Mouse (Mus musculus): ENCODE results near the gene Ddc. TPM values are rescaled to one million over a fixed set of nuclear protein-coding genes. Genes with fewer than 3 reads are reported as not detected.

The Ddc gene
- polyA plus RNA-seq, 1 experiment from 2014 or later = 9.3 TPM

DNA sequence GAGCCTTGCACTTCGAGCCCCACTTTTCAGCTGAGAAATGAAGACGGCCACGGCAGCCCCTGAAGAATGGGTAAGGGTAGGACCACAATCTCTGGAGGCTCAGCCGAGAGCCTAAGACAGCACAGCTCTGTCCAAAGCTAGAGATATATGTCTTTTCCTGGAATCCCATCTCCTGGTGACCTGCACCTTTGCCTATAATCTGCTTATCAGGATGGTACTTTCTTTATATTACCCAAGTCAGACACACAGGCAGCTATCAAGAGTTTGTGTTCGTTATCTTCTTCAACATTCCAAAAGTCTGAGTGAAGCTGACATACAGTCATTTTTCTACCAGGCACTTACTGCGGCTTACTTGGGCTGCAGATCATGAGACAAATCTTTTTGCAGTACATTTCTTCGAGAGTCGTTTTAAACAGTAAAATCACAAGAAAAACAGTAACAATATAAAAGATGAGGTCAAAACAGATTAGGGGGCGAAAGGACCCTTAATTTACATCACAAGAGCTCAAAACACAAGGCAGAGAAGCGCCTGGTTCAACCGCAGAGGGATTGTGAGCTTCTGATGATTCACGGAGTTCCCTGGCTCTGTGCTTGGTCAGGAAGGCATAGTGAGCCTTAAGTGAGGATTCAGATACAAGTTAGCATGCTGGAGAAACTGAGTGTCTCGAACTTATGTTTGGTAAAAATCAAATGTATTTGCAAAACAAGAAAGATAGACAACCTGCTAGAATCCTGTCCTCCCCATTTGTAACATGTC is 16.7 kb downstream of the Ddc start:
- H3K27me3 ChIP-seq = no peaks in the 10 kb centered on the region
- 31% methylated on average over 13 of the region's 13 CpGs for WGBS
- ATAC-seq (ENCODE audit: low FRiP score, low read depth) = no peak

DNA sequence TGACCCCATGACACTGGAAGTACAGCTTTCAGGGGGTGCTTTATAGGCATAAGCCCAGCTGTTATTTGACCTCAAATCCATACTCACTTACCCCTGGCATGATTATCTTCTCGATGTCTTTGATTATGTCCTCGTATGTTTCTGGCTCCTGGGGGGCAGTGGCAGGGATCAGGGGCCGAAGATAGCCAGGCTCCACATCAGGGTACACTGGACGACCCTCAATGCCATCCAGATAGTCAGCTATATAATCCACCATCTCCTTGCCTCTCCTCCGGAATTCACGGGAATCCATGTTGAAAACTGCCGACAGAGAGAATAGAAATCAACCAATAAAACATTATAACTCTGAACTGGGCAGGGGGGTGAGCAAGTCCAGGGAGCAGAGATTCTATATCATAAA is 17.6 kb downstream of the Ddc start:
- Histone ChIP-seq H3K27ac (replicated peaks) (no peak overlapping the region), H3K4me1 (replicated peaks) (peaks cover 12% of the 10 kb centered on the region; the same call in 1 of the 2 replicates), H3K4me3 (no peak overlapping the region), H3K9me3 (no peaks in the 10 kb centered on the region), H3K36me3 (no peaks in the 10 kb centered on the region), H3K27me3 (no peaks in the 10 kb centered on the region), H3K9ac (no peak overlapping the region), H3K4me2 (no peak overlapping the region)
- WGBS = 87% methylated on average over 7 of the region's 7 CpGs
- ATAC-seq (ENCODE audit: low FRiP score, low read depth) = no peak

More for the DNA sequence above, 16.7 kb downstream of the Ddc start:
- H3K4me2 ChIP-seq = no peak overlapping the region
- no peaks in the 10 kb centered on the region for H3K9me3 ChIP-seq
- H3K27ac ChIP-seq (replicated peaks) = no peak overlapping the region
- no peak overlapping the region for H3K9ac ChIP-seq
- peaks cover 12% of the 10 kb centered on the region; the same call in 1 of the 2 replicates for H3K4me1 ChIP-seq (replicated peaks)
- H3K4me3 ChIP-seq = no peak overlapping the region
- no peaks in the 10 kb centered on the region for H3K36me3 ChIP-seq

DNA sequence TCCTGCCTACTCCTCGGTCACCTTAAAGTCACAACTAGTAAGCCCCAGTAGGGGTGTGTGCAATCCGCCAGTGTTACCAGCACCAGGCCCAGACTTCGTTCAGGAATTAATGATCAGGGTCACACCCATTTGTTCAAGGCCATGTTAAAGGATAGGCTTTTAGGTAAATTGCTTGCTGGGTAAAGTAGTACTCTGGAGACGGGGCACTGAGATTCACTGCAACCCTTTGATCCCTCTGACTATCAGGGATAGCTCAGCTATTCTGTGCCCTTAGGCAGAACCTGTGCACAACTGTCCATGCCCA is 18.3 kb downstream of the Ddc start:
- no peak for ATAC-seq (ENCODE audit: low FRiP score, low read depth)
- Histone ChIP-seq H3K4me1 (replicated peaks) (peaks cover 9% of the 10 kb centered on the region; the same call in 1 of the 2 replicates), H3K9me3 (no peaks in the 10 kb centered on the region), H3K27me3 (no peaks in the 10 kb centered on the region), H3K9ac (no peak overlapping the region), H3K4me3 (no peak overlapping the region), H3K4me2 (no peak overlapping the region), H3K27ac (replicated peaks) (no peak overlapping the region), H3K36me3 (no peaks in the 10 kb centered on the region)
- WGBS = 73% methylated on average over 4 of the region's 4 CpGs

DNA sequence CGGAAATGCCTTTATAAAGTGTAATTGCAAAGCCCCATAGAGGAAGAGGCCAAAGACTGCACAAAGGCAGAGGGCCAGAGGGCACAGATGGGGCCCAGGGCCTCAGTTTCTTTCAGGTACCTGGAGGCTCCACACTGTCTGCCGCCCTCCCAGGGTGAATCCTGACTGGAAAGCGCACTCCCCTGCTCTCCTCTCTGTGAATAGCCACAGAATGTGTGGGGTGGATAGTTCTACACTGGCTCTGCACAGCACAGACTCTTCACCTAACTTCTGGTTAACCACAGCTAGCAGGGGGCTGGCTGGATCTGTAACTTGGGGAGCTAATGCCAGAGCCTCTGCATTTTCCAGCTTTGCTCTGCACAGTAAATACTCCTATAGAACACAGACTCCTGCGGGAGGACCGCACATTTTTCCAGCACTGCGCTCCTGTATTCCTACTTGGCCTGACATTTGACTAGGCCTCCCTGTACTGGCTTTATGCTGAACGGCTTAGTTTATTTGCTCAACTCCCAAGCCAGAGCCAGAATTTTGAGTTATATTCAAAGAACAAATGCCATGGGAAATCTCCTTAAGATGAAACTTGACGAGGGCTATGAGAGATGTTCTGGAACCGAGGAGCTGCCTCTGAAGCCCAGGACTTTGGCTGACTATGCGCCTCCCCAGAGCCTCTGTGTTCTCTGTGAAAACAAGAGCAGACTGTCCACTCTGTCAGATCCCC is 18.8 kb downstream of the Ddc start:
- no peak overlapping the region for H3K4me3 ChIP-seq
- H3K4me2 ChIP-seq = no peak overlapping the region
- WGBS = 58% methylated on average over 10 of the region's 10 CpGs
- no peaks in the 10 kb centered on the region for H3K9me3 ChIP-seq
- ATAC-seq (ENCODE audit: low FRiP score, low read depth) = no peak
- H3K36me3 ChIP-seq = no peaks in the 10 kb centered on the region
- no peak overlapping the region for H3K9ac ChIP-seq
- H3K4me1 ChIP-seq (replicated peaks) = peaks cover 7% of the 10 kb centered on the region; the same call in 1 of the 2 replicates
- H3K27ac ChIP-seq (replicated peaks) = 0 out of 2 replicates have a peak overlapping the region, but pooled peaks have one; percentile 20
- H3K27me3 ChIP-seq = no peaks in the 10 kb centered on the region

DNA sequence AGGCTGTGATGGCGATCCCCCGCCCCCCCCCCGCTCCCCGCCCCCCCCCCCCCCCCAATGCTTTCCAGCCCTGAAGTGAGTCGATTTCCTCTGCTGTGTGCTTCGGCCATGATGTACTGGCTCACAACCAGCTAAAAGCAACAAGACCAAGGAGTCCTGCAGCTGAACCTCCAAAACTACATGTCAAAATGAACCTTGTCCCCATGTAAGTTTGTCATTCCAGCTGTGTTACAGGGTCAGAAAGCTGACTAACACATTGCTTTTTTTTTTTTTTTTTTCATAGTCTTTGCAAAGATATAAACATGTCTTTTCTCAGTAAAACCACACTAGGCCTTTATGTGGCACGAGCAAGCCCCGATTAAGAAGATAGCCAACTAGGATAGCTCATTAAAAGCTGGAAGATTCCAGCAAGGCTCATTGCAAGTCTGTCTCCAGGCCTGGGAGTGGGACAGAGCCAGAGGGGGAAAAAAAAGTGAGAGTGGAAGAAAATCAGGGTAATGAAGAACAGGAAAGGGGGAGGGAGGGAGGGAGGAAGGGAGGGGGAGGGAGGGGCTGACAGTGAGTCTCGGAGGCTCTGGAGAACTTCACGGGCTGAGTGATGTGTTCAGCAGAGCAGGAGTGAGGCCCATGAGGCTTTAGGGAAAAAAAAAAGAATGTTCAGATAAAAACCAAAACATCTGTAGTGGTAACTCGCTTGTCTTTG is 19.5 kb downstream of the Ddc start:
- no peak overlapping the region for H3K9ac ChIP-seq
- H3K27ac ChIP-seq (replicated peaks) = no peak overlapping the region
- H3K27me3 ChIP-seq = no peaks in the 10 kb centered on the region
- H3K36me3 ChIP-seq = no peaks in the 10 kb centered on the region
- peaks cover 9% of the 10 kb centered on the region; the same call in 1 of the 2 replicates for H3K4me1 ChIP-seq (replicated peaks)
- no peak for ATAC-seq (ENCODE audit: low FRiP score, low read depth)
- WGBS = 20% methylated on average over 11 of the region's 11 CpGs
- H3K4me2 ChIP-seq = no peak overlapping the region
- H3K4me3 ChIP-seq = no peak overlapping the region
- no peaks in the 10 kb centered on the region for H3K9me3 ChIP-seq

DNA sequence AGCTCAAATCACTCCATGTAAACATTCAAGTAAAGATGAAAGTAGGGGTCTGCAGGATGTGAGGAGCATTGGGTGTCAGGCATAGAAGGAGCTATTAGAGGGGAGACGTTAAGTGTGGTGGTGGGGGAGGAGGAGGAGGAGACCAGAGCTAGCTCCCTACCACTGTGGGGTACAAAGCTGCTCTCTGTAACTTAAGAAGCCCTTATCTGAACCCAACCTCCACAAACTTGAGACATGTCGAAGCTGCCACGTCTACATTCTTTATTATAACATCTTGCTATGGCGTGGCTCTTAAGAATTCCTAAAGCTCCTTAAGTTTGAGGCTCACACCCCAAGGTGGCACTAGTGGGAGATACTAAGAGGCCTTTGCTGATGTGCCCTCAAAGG is 20.1 kb downstream of the Ddc start:
- peaks cover 14% of the 10 kb centered on the region; the same call in 1 of the 2 replicates for H3K4me1 ChIP-seq (replicated peaks)
- no peak overlapping the region for H3K4me2 ChIP-seq
- H3K36me3 ChIP-seq = no peaks in the 10 kb centered on the region
- H3K9ac ChIP-seq = no peak overlapping the region
- H3K4me3 ChIP-seq = no peak overlapping the region
- no peak overlapping the region for H3K27ac ChIP-seq (replicated peaks)
- H3K9me3 ChIP-seq = no peaks in the 10 kb centered on the region
- H3K27me3 ChIP-seq = no peaks in the 10 kb centered on the region
- WGBS = 54% methylated on average over 4 of the region's 4 CpGs
- ATAC-seq (ENCODE audit: low FRiP score, low read depth) = no peak

DNA sequence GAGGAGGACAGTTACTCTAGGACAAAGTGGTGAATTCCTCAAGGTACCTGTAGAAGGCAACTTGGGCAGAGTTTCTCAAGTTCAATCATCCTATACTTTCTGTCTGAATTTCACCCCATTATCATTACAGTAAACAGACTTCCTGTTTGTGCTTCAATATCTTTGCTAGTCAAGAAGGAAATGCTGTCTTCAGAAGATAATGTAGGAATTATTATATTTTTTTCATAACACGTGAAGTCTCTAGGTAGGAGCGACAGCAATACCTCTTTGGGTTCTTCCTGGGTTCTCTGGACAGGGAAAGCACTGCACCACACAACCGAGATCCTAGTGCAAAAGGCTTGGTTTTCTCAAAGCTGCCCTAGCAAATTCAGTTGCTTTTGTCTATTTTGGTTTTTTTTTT is 21.6 kb downstream of the Ddc start:
- H3K27me3 ChIP-seq = no peaks in the 10 kb centered on the region
- H3K27ac ChIP-seq (replicated peaks) = no peak overlapping the region
- H3K4me2 ChIP-seq = no peak overlapping the region
- no peaks in the 10 kb centered on the region for H3K9me3 ChIP-seq
- H3K36me3 ChIP-seq = no peaks in the 10 kb centered on the region
- H3K4me3 ChIP-seq = no peak overlapping the region
- WGBS = 94% methylated on average over 3 of the region's 3 CpGs
- peaks cover 15% of the 10 kb centered on the region; the same call in 1 of the 2 replicates for H3K4me1 ChIP-seq (replicated peaks)
- ATAC-seq (ENCODE audit: low FRiP score, low read depth) = no peak
- H3K9ac ChIP-seq = no peak overlapping the region

DNA sequence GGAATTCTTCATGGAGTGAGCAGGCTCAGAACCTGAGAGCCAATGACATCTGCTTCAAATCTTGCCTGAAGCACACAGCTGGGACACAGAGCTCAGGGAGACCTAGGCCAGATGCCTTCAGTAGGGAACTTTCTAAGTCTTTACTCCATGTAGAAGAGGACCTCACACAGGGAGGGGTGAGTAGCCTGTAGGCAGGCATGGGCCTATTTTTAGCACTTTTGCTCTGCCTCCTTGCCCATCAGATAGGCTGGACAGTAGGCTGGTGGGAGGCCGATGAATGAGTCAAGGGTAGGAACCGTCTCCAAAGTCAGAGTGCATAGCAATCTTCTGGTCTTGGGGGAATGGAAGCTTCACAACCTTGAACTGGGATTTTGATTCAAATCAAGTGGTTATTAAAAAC is 22.7 kb downstream of the Ddc start:
- H3K9ac ChIP-seq = no peak overlapping the region
- no peaks in the 10 kb centered on the region for H3K27me3 ChIP-seq
- H3K4me1 ChIP-seq (replicated peaks) = peaks cover 15% of the 10 kb centered on the region; the same call in 1 of the 2 replicates
- no peak for ATAC-seq (ENCODE audit: low FRiP score, low read depth)
- H3K36me3 ChIP-seq = no peaks in the 10 kb centered on the region
- H3K4me2 ChIP-seq = no peak overlapping the region
- H3K27ac ChIP-seq (replicated peaks) = no peak overlapping the region
- 93% methylated on average over 2 of the region's 2 CpGs for whole genome bisulfite sequencing
- no peak overlapping the region for H3K4me3 ChIP-seq
- H3K9me3 ChIP-seq = no peaks in the 10 kb centered on the region

DNA sequence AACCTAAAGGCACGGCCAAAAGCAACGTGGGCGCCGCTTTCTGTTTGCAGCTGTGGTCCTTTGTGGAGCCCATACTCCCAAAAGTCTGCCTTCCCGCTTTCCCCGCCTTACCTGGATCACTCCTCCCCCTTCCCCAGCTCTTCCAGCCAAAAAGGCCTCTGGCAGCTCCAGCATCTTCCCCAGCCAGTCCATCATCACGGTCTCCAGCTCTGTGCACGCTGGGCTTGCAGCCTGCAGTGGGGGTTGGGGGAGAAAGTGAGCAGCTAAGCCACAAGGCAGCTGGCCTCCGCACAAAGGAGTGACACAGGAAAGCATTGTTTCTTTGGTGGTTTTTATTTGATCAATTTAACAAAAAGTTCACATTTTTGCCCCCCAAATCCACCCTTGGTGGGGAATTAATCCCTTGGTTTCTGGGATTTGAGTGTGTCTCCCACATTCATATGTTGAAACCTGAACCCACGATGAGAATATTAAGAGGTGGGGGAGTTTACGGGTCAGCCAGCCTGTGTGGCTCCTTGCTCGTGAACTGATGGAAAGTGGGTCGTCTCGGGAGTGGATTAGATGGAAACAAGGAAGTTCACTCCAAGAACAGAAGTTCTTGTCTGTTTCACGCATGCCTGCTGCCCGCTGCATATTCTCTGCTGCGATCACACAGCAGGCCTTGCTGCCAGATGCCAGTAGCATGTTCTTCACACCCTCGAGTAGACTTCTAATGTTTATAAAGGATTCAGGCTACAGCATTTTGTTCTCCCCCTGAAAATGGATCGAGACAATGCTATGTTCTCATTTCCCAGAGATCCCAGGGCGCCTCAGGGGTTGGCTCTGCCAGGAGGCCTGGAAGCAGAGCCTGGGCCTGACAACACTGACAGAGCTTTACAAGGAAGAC is 24.7 kb downstream of the Ddc start:
- WGBS = 51% methylated on average over 20 of the region's 20 CpGs
- Histone ChIP-seq H3K9me3 (no peaks in the 10 kb centered on the region), H3K27ac (replicated peaks) (peak overlapping the region; percentile 1; the same call in 1 of the 2 replicates), H3K4me3 (no peak overlapping the region), H3K36me3 (no peaks in the 10 kb centered on the region), H3K4me1 (replicated peaks) (peaks cover 11% of the 10 kb centered on the region), H3K9ac (no peak overlapping the region), H3K4me2 (no peak overlapping the region), H3K27me3 (no peaks in the 10 kb centered on the region)
- peak; percentile 54; the same call in 1 of the 2 replicates for ATAC-seq (ENCODE audit: low FRiP score, low read depth)

DNA sequence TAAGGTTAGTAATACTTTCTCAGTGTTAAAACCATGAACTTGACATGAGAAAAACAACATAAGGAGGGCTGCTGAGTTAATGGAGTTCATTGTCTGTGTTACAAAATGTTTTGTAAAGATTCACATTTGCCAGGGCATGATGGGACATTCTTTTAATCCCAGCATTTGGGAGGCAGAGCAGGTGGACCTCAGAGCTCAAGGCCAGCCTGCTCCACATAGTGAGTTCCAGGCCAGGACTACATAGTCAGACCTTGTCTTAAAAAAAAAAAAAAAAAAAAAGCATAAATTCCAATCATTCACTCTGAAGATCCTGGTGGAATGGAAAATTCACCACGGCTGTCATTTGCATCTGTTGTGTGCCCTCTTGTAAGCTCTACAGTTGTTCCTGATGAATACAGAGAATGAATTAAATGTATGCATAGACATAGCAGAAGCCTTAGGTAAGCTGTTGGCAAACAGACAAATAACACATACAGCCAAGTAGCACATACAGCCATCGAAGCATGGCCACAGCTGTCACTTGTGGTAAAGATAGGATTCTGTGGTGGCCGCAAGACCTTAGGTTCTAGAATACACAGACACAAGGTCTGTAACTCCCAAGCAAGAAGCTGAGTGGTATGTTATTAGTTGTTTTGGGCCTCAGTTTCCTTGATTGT is 25.7 kb downstream of the Ddc start:
- Histone ChIP-seq H3K4me1 (replicated peaks) (peaks cover 16% of the 10 kb centered on the region), H3K27ac (replicated peaks) (no peak overlapping the region), H3K4me2 (no peak overlapping the region), H3K9ac (no peak overlapping the region), H3K27me3 (no peaks in the 10 kb centered on the region), H3K4me3 (no peak overlapping the region), H3K9me3 (no peaks in the 10 kb centered on the region), H3K36me3 (no peaks in the 10 kb centered on the region)
- WGBS = 61% methylated on average over 3 of the region's 3 CpGs
- ATAC-seq (ENCODE audit: low FRiP score, low read depth) = no peak

DNA sequence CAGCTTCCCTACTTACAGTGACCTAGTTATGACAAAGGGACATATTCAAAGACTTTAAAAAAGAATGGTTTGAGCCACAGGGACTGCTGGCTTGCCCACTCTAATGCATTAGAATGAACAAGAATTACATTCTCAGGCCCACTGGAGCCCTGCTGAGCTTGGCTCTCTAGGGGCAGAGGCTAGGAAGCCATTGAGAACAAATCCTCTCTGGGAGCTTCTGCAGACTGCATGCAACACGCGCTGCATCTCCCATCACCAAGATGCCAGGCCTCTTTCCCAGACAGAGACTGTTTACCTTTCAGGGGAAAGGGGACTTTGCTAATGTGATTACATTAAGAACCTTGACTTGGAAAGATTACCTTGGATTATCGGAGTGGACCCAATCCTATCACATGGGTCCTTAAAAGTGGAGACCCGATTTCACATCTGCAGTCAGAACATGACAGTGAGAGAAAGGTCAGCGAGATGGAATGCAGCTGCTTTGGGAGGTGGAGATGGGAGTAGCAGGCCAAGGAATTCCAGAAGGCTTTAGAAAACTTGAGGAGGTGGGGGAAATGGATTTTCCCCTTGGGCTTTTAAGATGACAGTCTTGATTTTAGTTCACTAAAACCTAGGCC is 26.6 kb downstream of the Ddc start:
- Histone ChIP-seq H3K4me1 (replicated peaks) (peaks cover 16% of the 10 kb centered on the region), H3K27ac (replicated peaks) (no peak overlapping the region), H3K36me3 (no peaks in the 10 kb centered on the region), H3K27me3 (no peaks in the 10 kb centered on the region), H3K9ac (no peak overlapping the region), H3K9me3 (no peaks in the 10 kb centered on the region), H3K4me2 (no peak overlapping the region), H3K4me3 (no peak overlapping the region)
- ATAC-seq (ENCODE audit: low FRiP score, low read depth) = no peak
- 63% methylated on average over 5 of the region's 5 CpGs for WGBS

Data from hindbrain, embryonic 15.5 days (tissue).